Mouse (Mus musculus): Measurements from ENCODE around the gene Cc2d1a. TPM values are rescaled to one million over a fixed set of nuclear protein-coding genes. Genes with fewer than 3 reads are reported as not detected.

Gene Cc2d1a
- total RNA-seq (2021) = 10 to 100 TPM; 12.1 to 12.6 TPM
- long read RNA-seq, experiment 1, transcript Cc2d1a-201 (29 exons, 3,471 nt) = major isoform, 6 of 14 reads
- long read RNA-seq, experiment 1, partial matches to known transcripts = 6 of 14 reads
- long read RNA-seq, experiment 1, other reads (novel, unspliced or antisense) = 2 of 14 reads
- long read RNA-seq, experiment 2, transcript Cc2d1a-201 (29 exons, 3,471 nt) = major isoform, 7 of 15 reads
- long read RNA-seq, experiment 2, partial matches to known transcripts = 5 of 15 reads
- long read RNA-seq, experiment 2, other reads (novel, unspliced or antisense) = 3 of 15 reads

DNA sequence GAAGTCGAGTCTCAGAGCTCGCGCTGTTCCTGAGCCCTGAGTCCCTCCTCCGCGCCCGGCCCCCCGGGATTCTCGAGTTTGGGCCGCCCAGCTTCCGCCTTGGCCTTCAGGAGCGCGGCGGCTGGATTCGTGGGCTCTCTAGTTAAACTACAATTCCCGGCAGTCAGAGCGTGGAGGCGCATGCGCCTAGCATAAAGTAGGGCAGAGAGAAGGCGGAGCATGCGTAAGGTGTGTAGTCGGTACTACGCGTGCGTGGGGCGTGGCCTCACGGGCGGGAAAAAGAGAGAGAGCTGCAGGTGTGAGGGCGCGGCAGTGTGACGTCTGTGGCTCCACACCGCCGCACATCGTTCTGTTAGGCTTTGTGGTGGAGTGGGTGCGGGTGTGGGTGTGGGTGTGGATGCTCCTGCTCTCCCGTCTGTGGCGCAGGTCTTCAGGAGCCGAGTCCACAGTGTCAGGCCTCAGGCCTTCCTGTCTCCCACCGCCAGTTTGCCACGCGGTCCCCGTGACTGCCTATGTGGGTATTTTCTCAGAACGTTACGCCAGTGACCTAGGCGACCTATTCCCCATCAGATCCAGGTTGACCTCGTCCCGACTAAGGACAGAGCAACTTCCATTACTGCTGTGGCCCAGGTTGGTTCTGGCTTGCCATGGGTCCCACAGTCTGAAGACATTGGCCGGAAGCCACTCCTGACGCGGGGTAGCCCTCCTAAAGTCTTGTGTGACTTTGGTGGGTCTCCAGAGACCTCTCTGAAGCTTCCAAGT lies at the start of gene Cc2d1a, which contains the start of gene 4930432K21Rik:
Gene Cc2d1a (minus strand): TSS at position 168 of the 762 bp plus-strand sequence.
Gene 4930432K21Rik (plus strand): TSS at position 257 of the 762 bp plus-strand sequence.
- DNase-seq = peak; percentile 89
- intact Hi-C loops (cut with DNase I; ENCODE audit: low total_unique reads) = no loop called here

DNA sequence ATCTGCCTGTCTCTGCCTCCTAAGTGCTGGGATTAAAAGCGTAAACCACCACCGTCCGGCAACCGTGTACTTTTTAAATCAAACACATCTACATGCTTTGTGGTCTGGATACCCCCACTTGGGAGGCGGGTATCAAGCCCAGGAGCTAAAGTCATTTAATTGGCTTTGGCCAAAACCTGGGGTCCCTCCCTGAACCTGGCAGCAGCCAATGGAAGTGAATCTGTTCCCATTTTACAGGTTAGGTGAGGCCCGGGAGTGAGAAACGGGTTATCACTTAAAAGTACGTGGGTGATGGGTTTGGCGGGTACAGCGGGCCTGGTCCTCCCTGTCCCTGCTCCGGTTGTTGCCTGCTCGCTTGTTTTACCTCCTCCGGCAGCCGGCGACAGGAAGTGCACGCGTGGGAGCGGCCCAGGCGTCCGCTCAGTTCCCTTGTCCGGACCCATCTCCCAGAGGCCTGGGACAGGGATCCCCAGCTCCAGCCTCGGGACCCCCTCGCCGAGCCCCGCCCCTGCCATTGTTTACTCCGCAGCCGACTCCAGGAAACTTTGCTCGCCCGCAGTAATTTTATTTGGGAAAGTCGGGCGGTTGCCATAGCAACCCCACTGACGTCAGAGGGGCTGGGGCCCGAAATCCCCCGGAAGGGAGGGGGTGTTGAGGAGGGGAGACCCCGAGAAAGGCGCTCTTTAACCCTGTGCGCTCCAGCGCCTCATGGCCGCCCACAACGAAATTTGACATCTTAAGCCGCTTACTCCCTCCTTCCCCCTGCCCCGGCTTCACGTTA lies 49.6 kb upstream of the Cc2d1a start:
- intact Hi-C loops (cut with DNase I; ENCODE audit: low total_unique reads) = no loop called here
- DNase-seq = peak; percentile 83

DNA sequence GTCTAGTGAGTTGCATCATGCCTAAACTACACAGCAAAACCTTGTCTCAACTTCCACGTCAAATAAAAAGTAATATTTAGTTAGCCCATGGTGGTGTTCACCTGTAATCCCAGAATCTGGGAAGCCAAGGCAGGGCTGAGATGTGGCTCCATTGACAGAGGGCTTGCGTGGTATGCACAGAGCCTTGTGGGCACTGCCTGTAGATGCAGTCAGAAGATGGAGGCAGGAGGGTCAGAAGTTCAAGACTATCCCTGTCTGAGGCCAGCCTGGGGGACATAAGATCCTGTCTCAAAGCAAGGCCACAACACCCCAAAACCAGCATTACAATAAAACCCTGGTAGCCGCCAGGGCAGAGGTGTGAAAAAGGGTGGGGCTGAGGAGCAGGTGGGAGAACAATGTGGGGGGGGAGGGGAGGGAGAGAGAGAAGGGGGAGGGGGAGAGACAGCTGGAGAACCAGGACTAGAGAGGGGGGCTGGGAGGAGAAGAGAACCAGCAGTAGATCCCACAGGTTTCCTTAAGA lies 46.5 kb upstream of the Cc2d1a start:
- no peak for DNase-seq
- intact Hi-C loops (cut with DNase I; ENCODE audit: low total_unique reads) = no loop called here

DNA sequence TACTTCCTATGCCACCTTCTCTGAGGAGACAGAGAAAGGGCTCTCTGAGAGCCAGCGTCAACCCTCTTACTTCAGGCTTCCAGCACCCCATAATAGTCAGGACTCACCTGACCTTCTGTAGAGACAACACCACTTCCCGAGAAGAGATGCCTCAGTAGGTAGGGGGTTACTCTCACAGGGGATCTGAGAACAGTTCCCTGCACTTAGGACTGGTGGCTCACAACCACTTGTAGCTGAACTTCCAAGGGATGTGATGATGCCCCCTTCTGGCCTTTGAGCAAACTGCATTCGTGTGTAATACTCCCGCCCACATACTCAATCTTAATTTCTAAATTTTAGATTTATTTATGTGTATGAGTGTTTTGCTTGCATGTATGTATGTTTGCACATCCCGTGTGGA lies 45.8 kb upstream of the Cc2d1a start:
- no peak for DNase-seq
- intact Hi-C loops (cut with DNase I; ENCODE audit: low total_unique reads) = no loop called here

DNA sequence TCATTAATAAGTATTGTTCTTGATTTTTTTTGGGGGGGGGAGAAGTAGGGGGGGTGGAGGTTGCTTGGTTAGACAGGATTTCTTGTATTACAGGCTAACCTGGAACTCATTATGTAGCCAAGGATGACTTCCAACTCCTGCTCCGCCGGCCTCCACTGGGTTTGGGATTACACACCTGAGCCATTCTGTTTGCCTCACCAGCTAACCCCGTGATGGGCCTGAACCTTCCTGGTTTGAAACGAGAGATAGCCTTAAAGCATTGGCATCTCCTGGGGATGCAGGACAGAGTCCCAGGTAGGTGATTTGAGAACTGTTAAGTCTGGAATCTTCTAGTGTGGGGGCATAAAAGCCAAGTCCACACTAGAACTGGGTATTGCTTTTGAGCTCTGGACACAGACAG lies 45.4 kb upstream of the Cc2d1a start:
- intact Hi-C loops (cut with DNase I; ENCODE audit: low total_unique reads) = no loop called here
- DNase-seq = no peak

DNA sequence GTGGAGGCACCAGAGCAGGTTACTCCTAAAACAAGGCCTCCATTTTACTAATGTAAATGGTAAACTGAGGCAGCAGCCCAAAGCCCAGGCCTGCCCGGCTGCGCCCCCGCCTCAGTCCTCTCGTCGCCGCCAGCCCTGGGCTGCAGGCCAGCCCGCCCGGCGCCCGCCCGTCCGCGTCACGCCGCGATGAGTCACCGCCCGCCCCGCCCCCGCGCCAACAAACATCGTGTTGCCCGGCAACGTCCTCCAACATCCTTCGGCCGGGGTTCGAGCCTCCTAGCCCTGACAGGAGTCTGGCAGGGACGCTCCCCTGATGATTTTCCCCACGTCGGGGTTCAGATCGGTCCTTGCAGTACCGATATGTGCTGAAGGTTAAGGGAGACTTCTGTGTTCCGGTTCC lies 44.8 kb upstream of the Cc2d1a start:
- peak; percentile 88 for DNase-seq
- intact Hi-C loops (cut with DNase I; ENCODE audit: low total_unique reads) = no loop called here

DNA sequence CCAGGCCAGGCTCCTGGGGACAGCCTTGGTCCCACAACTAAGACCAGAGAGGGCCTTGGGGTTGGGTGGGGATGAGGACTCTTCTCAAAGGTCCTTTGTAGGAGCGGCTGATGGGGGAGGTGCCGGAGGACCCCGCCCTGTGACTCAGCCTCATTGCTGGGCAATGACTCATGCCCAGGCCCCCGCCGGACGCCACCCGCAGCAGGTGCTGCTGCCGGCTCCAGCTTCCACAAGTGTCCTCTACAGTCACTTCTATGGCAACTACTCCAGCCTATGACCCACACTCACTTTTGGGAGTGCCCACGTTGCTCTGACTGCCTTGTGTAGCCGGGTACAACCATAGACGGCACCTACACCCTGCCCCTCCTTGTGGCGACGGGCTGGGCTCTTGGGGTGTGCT lies 44.3 kb upstream of the Cc2d1a start:
- intact Hi-C loops (cut with DNase I; ENCODE audit: low total_unique reads) = no loop called here
- peak; percentile 81 for DNase-seq

DNA sequence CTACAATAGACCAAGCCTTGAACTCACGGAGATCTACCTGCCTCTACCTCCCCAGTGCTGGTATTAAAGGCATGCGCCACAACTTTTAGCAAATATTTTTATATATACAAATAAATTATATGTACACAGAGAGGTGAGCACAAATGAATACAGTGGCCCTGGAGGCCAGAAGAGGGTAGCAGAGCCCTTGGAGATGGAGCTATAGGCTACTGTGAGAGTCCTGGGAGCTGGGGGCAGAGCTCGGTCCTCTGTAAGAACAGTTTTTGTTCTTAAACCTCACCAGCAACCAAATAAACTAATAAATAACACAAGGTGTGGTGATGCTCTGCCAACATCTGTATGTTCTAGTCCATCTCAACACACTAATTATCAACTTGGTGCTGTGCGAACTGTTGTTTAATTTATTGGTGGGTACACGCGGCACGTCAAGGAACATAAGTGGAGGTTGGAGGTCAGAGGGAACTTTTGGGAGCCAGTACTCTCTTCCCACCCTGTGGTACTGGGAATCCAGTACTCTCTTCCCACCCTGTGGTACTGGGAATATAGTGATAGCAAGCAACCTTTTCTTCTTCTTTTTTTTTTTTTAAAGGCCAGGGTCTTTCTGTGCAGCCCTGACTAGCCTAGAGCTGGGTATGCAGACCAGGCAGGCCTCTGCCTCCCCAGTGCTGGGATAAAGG lies 42.6 kb upstream of the Cc2d1a start:
- DNase-seq = no peak
- intact Hi-C loops (cut with DNase I; ENCODE audit: low total_unique reads) = no loop called here

DNA sequence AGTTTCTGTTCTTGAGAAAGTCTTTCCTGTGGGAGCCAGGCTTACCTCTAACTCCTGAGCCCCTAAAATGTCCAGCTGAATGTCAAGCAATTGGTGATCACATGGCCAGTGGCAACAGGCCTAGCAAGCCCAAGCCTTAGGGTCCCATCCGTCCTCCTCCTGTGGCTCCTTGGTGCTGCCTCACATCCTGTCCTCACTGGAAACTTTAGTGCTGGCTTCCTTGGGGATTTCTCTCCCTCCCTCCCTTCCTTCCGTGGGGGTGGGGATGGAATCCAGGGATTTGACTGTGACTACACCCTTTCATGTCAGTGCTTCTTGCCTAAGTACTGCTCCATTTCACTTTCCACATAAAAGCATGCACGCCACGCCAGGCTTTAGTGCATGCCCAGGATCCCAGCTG lies 41.9 kb upstream of the Cc2d1a start:
- intact Hi-C loops (cut with DNase I; ENCODE audit: low total_unique reads) = loop anchor here (10.0 kb wide), 2 partner anchors 95 to 165 kb away; no protein-coding TSS in a partner anchor
- peak; percentile 68 for DNase-seq

DNA sequence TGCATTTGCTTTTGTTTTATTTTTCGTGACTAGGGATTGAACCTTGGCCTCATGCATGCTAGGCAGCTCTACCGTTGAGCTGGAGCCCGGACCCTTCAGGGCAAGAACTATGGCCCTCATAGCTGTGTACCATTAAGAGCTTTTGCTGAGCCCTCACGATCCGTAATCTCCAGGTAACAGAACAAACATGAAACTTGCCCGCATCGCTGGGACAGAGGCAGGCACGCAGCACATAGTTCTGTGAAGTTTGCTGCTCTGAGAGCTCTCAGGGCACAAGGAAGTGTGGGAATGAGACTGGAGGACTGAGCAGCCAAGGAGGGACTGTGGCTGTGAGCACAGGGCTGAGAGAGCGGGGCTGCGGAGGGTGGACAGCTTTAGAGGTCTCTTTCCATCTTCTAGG lies 40.9 kb upstream of the Cc2d1a start:
- intact Hi-C loops (cut with DNase I; ENCODE audit: low total_unique reads) = loop anchor here (10.0 kb wide), 2 partner anchors 96 to 166 kb away; no protein-coding TSS in a partner anchor
- DNase-seq = no peak

DNA sequence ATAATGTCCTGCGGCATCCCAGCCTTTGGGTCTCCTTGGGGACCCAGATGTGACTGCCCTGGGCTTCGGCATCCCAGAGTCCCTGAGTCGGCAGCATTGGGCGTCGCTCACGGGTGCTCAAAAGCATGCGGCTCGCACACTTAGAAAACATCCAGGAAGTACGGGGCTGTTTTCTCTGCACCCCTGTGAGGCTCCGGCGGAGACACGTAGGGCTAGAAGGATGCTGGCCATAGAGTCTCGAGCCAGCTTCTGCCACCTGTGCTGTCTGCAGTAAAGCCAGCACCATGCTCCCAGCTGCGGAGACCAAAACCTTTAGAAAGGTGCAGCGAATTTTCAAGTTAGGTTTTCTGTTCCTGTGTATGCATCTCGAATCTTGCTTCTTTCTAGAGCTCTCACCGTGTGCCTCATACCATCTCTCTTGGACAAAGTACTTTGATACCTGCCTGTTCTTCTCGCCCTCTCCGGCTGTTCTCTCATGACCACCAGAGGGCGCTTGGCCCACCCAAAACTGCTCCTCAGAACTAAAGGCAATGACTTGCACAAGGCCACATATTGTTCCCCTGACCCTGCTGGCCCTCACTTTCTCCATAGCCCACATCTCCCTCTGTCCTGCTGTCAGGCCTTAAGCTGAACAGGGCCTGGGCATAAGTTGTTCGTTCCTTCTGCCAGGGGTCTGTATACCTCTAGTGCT lies 39.5 kb upstream of the Cc2d1a start:
- no peak for DNase-seq
- intact Hi-C loops (cut with DNase I; ENCODE audit: low total_unique reads) = loop anchor here (2.0 to 10.0 kb wide), 3 partner anchors 24 to 168 kb away; no protein-coding TSS in a partner anchor

DNA sequence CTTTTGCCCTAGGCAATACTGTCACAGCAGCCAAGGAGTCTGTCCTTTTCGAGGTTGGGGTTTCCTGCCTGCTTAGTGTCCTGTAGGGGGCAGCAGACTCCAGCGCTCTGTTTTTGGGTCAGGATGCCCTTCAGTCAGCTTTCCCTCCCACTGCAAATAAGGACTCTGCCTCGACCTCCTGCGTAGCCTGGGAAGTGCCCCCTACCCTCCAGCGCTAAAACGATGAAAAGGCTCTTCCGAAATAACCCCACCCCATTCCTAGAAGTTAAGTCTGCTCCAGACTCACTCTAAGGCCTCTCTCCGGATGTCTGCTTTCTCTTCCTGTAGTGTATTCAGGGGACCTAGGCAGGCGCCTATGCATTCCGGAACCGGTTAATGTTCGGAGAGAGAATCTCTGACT lies 38.8 kb upstream of the Cc2d1a start:
- intact Hi-C loops (cut with DNase I; ENCODE audit: low total_unique reads) = loop anchor here (2.0 to 10.0 kb wide), 3 partner anchors 24 to 168 kb away; no protein-coding TSS in a partner anchor
- DNase-seq = peak; percentile 68

DNA sequence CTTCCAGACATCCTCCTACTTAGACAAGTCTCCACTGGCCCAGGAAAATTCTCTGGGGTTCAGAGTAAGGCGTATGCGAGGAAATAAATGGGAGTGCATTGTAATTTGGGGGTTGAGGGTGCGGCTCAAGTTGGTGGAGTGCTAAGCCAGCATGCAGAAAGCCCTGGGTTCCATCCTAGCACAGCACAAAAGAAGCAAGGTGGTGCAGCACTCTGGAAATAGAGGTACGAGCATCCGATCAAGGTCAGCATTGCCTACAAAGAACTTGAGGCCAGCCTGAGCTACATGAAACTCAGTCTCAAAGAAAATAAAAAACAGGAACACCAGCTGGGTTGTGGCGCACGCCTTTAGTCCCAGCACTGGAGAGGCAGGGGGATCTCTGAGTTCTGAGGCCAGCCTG lies 37.4 kb upstream of the Cc2d1a start, which contains the start of gene Nanos3:
Gene Nanos3 (minus strand): TSS at position 101 of the 400 bp plus-strand sequence.
- DNase-seq = no peak
- intact Hi-C loops (cut with DNase I; ENCODE audit: low total_unique reads) = loop anchor here (10.0 kb wide), 2 partner anchors 100 to 170 kb away; no protein-coding TSS in a partner anchor

DNA sequence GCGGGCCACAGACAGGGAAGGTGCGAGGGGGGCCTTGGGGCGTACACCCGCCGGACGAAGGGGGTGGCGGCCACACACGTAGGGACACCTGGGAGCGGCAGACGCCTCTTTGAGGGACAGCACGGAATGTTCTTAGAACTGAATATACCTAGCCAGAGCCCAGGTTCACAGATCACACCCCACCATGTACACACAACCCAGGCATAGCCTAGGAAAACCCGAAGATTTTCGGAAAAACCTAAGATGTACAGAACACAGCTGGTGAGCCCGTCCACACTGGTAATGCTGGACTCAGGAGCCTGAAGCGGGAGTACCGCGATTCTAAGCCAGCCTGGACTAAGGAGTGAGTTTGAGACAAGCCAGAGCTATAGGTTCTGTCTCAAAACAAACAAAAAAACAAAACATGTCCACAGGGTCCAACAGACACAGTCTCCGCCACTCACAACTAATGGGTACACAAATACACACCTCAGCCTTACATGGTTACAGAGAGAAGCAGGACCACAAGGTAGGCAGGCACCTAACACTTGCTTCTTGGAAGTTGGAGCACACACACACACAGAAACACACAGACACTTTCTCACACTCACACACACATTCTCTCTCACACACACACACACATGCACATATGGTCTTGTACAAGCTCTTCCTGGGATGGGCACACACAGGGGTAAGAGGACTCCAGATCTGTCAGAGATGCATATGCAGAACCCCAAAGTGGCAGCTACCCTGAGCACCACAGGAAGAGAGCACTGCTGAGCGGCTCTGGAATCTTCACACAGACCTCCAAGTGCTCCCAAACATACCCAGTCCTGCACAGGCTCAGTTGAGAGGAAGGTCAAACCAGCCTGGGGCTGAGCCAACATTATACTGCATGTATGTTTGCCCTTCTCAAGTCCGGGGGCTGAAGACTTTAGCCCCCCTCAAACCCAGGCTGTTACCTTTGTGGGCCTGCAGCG lies 36.6 kb upstream of the Cc2d1a start:
- intact Hi-C loops (cut with DNase I; ENCODE audit: low total_unique reads) = loop anchor here (5.0 to 10.0 kb wide), 3 partner anchors 38 to 170 kb away; no protein-coding TSS in a partner anchor
- no peak for DNase-seq

DNA sequence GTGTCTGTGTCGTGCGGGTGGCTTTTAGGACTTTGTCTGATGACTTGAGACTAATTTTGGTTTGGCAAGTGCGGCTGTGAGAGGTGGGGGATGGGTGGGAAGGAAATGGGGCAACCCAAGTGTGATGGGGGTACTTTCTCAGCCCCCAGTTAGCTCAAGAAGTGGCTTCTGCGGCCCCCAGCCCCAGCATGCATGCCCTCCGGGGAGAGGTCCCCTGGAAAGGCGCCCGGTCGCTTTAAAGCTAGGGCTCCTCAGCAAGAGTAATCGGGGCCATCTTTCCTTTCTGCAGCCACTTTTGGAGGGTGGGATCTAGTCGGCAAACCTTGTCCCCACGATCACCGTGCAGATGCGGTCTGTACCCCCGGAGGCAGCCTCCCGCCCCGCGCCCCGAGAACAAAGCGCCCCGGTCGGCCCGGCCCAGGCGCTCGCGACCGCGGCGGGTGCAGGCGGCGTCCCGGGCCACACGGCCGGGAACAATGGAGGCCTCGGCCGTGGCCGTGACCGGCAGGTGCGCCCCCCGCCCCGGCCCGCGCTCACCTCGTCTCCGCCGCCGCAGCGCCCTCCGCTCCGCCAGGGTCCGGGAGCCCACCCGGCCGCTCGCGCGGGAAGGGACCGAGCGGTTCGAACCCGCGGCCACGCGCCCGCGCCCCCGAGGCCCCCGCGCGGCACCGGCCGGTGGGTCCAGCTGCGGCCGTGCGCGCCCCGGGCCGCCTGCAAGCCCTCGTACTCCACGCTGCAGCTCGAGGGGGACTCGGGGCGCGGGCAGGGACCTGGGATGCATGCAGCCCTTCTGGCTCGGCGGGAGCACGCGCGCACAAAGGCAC lies 35.7 kb upstream of the Cc2d1a start:
- peak; percentile 29 for DNase-seq
- intact Hi-C loops (cut with DNase I; ENCODE audit: low total_unique reads) = loop anchor here (5.0 to 10.0 kb wide), 3 partner anchors 39 to 171 kb away; no protein-coding TSS in a partner anchor

DNA sequence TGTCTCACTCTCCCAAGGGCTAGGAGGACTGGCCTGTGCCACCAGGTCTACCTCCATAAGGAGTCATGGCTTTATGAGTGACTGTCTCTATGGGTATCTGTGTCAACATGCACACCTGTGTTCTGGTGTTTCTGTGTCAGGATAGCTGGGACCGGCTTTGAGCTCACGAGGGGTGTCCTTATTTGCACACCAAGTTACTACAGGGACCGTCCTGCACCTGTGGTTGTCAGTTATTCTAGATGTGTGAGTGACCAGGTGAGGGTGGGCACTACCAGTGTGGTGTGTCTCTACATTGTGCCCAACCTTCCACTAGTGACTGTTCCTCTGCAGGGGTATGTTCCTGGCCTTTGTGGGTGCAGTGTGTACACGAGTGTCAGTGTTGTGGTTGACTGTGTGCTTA lies 35.1 kb upstream of the Cc2d1a start:
- no peak for DNase-seq
- intact Hi-C loops (cut with DNase I; ENCODE audit: low total_unique reads) = loop anchor here (5.0 to 10.0 kb wide), 3 partner anchors 39 to 172 kb away; no protein-coding TSS in a partner anchor
